Mouse (Mus musculus) midbrain, postnatal 0 days (tissue): Measurements from ENCODE around the gene Scube2. TPM values are rescaled to one million over a fixed set of nuclear protein-coding genes. Genes with fewer than 3 reads are reported as not detected.

Source experiments
- ATAC-seq: fragments of 200-750 bp; cut with Nextera tagmentation; 2 replicates; pipeline ENCODE4 v1.8.0; 2017; ENCODE audit warnings: moderate number of reproducible peaks, mild to moderate bottlenecking, moderate TSS enrichment, moderate library complexity; ENCODE audit not compliant: low FRiP score
- DNase-seq: peaks from one replicate; pipeline ENCODE4 v3.0.0-alpha.2; 2015; ENCODE audit warnings: low spot score
- H3K27ac ChIP-seq: fragments of 300-500 bp; sonication (generic); 2 replicates; pipeline ENCODE4 v1.5.1; 2014; ENCODE audit warnings: low read depth, mild to moderate bottlenecking, low read length, mixed read lengths
- H3K27me3 ChIP-seq: fragments of 300-500 bp; sonication (generic); 2 replicates; pipeline ENCODE4 v1.6.1; 2014; ENCODE audit warnings: low read length, control low read depth, mixed read lengths; ENCODE audit not compliant: insufficient read depth
- H3K36me3 ChIP-seq: fragments of 300-500 bp; sonication (generic); 2 replicates; pipeline ENCODE4 v1.6.1; 2014; ENCODE audit warnings: low read length, control low read depth, mixed read lengths; ENCODE audit not compliant: insufficient read depth
- H3K4me1 ChIP-seq: fragments of 300-500 bp; sonication (generic); 2 replicates; pipeline ENCODE4 v1.6.1; 2014; ENCODE audit warnings: mild to moderate bottlenecking, control low read depth, antibody characterized with exemption, low read length, mixed read lengths; ENCODE audit not compliant: insufficient read depth
- H3K4me2 ChIP-seq: fragments of 300-500 bp; sonication (generic); 2 replicates; pipeline ENCODE4 v1.6.1; 2014; ENCODE audit warnings: low read depth, mild to moderate bottlenecking, low read length, mixed read lengths; ENCODE audit not compliant: poor library complexity, severe bottlenecking
- H3K4me3 ChIP-seq: fragments of 300-500 bp; sonication (generic); 2 replicates; pipeline ENCODE4 v1.5.1; 2014; ENCODE audit warnings: low read depth, mild to moderate bottlenecking, low read length, moderate library complexity
- H3K9ac ChIP-seq: fragments of 300-500 bp; sonication (generic); replicated peaks from 2 replicates; pipeline ENCODE4 v1.6.1; 2014; ENCODE audit warnings: mild to moderate bottlenecking, low read length, moderate library complexity, mixed read lengths; ENCODE audit not compliant: poor library complexity, severe bottlenecking
- H3K9me3 ChIP-seq: fragments of 300-500 bp; sonication (generic); 2 replicates; pipeline ENCODE4 v1.6.1; 2016; ENCODE audit warnings: low read length, control low read depth
- CTCF ChIP-seq: IDR thresholded peaks from 2 replicates; pipeline ENCODE4 v1.5.1; 2016; ENCODE audit warnings: antibody characterized with exemption, mild to moderate bottlenecking
- WGBS: fragments of 180-500 bp; shearing (Covaris S2); extraction: QIAGEN DNeasy Blood & Tissue Kit; methylation state at CpG from one replicate; pipeline ENCODE4 v1.1.7; 2014; 5-methylcytosine and 5-hydroxymethylcytosine counted together
- polyA plus RNA-seq: library from polyadenylated mRNA; unstranded; fragments of >200 nt; fragmentation: Nextera tagmentation; extraction: Ambion mirVana; gene quantifications from 2 replicates; pipeline ENCODE4 v1.2.1, GENCODE M21; 2015
- total RNA-seq: library from RNA; depleted of rRNA; stranded (reverse); fragments of >200 nt; gene quantifications from 2 replicates; pipeline ENCODE4 v1.2.3, GENCODE M21; 2014

Scube2 gene
- total and polyA plus RNA-seq, 2 experiments from 2014 or later: 2.2 to 3.0 TPM

GRCm38 (mm10) chr7:109866643-109867042, 1.2 kb upstream of the Scube2 start:
- TF ChIP-seq CTCF: no peak
- H3K36me3 ChIP-seq: no peaks in the 10 kb centered on the region
- no peak overlapping the region for H3K4me3 ChIP-seq
- H3K4me1 ChIP-seq: no peaks in the 10 kb centered on the region
- no peak overlapping the region for H3K4me2 ChIP-seq
- 40% methylated on average over 3 of the region's 3 CpGs for WGBS
- H3K9ac ChIP-seq: no peak overlapping the region
- H3K27me3 ChIP-seq: peaks cover 7% of the 10 kb centered on the region
- no peak for ATAC-seq
- no peak overlapping the region for H3K27ac ChIP-seq
- no peak for DNase-seq
- H3K9me3 ChIP-seq: no peaks in the 10 kb centered on the region

- H3K4me3 ChIP-seq: no peak overlapping the region
- WGBS: 19% methylated on average over 4 of the region's 4 CpGs
- no peak overlapping the region for H3K4me2 ChIP-seq
- DNase-seq (no peak), ATAC-seq (no peak)
- no peaks in the 10 kb centered on the region for H3K4me1 ChIP-seq
- no peaks in the 10 kb centered on the region for H3K36me3 ChIP-seq
- H3K27me3 ChIP-seq: peaks cover 7% of the 10 kb centered on the region
- no peaks in the 10 kb centered on the region for H3K9me3 ChIP-seq
- H3K9ac ChIP-seq: no peak overlapping the region
- TF ChIP-seq CTCF: no peak
- no peak overlapping the region for H3K27ac ChIP-seq
Measured at GRCm38 (mm10) chr7:109863561-109863960, 1.9 kb downstream of the Scube2 start.

- DNase-seq: no peak
- H3K9ac ChIP-seq: no peak overlapping the region
- no peak overlapping the region for H3K4me3 ChIP-seq
- 87% methylated on average over 7 of the region's 7 CpGs for WGBS
- TF ChIP-seq CTCF: no peak
- no peaks in the 10 kb centered on the region for H3K9me3 ChIP-seq
- no peak for ATAC-seq
- no peaks in the 10 kb centered on the region for H3K4me1 ChIP-seq
- H3K4me2 ChIP-seq: no peak overlapping the region
- peaks cover 7% of the 10 kb centered on the region for H3K27me3 ChIP-seq
- no peak overlapping the region for H3K27ac ChIP-seq
- H3K36me3 ChIP-seq: no peaks in the 10 kb centered on the region
Measured at GRCm38 (mm10) chr7:109860162-109860561, 5.3 kb downstream of the Scube2 start.

GRCm38 (mm10) chr7:109859354-109859753, 6.1 kb downstream of the Scube2 start:
- no peak overlapping the region for H3K4me3 ChIP-seq
- no peaks in the 10 kb centered on the region for H3K4me1 ChIP-seq
- H3K27me3 ChIP-seq: peaks cover 4% of the 10 kb centered on the region
- WGBS: 56% methylated on average over 6 of the region's 6 CpGs
- no peak for TF ChIP-seq CTCF
- ATAC-seq (no peak), DNase-seq (no peak)
- H3K9ac ChIP-seq: no peak overlapping the region
- no peak overlapping the region for H3K27ac ChIP-seq
- H3K36me3 ChIP-seq: no peaks in the 10 kb centered on the region
- no peaks in the 10 kb centered on the region for H3K9me3 ChIP-seq
- H3K4me2 ChIP-seq: no peak overlapping the region

GRCm38 (mm10) chr7:109852752-109853212, 12.7 kb downstream of the Scube2 start:
- no peaks in the 10 kb centered on the region for H3K36me3 ChIP-seq
- no peak overlapping the region for H3K4me3 ChIP-seq
- H3K9ac ChIP-seq: no peak overlapping the region
- no peaks in the 10 kb centered on the region for H3K9me3 ChIP-seq
- ATAC-seq (no peak), DNase-seq (no peak)
- 65% methylated on average over 7 of the region's 7 CpGs for WGBS
- H3K27me3 ChIP-seq: no peaks in the 10 kb centered on the region
- no peak overlapping the region for H3K4me2 ChIP-seq
- peaks cover 2% of the 10 kb centered on the region; the same call in 1 of the 2 replicates for H3K4me1 ChIP-seq
- no peak for TF ChIP-seq CTCF
- H3K27ac ChIP-seq: no peak overlapping the region

- H3K27ac ChIP-seq: no peak overlapping the region
- no peaks in the 10 kb centered on the region for H3K27me3 ChIP-seq
- TF ChIP-seq CTCF: no peak
- ATAC-seq: no peak
- no peak overlapping the region for H3K4me3 ChIP-seq
- no peak for DNase-seq
- H3K4me1 ChIP-seq: peaks cover 2% of the 10 kb centered on the region; the same call in 1 of the 2 replicates
- no peaks in the 10 kb centered on the region for H3K9me3 ChIP-seq
- no peak overlapping the region for H3K4me2 ChIP-seq
- no peaks in the 10 kb centered on the region for H3K36me3 ChIP-seq
- 58% methylated on average over 7 of the region's 7 CpGs for WGBS
- H3K9ac ChIP-seq: no peak overlapping the region
Measured at GRCm38 (mm10) chr7:109852017-109852416, 13.5 kb downstream of the Scube2 start.
